Mouse (Mus musculus): ENCODE results near the gene Ccsap.

DNA sequence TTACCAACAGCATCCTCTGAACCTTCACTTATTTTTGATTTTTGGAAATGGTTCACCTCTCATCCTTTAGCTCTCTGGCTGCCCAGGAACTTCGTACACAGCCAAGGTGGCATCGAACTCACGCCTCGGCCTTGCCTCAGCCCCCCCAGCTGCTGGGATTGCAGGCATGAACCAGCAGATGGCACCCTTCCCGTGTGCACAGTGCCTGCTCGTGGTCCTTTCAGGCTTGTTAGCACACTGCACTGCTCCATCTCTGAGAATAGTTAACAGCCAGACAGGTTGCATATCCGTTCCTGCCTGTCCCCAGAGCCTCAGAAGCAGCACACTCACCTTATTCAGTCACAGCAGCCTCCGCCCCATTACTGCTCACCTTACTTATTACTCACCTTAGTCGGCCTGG lies 34.0 kb downstream of the Ccsap start:
- peak; percentile 61 for TF ChIP-seq CTCF (conservative IDR thresholded peaks at IDR 0.05; ENCODE audit: insufficient read depth, insufficient read length, low read depth, low read length)
- no peak for TF ChIP-seq POLR2A (IDR thresholded peaks at IDR 0.05; ENCODE audit: low read depth, low read length)
